Mouse (Mus musculus) olfactory bulb, adult 2 months (tissue): ENCODE measurements around the gene Eif3c.

Experiments
- CTCF ChIP-seq: fragments of 200-500 bp; IDR thresholded peaks from 2 replicates; pipeline ENCODE4 v1.5.1; 2012; ENCODE audit warnings: low read depth, mild to moderate bottlenecking, low read length, moderate library complexity; ENCODE audit not compliant: insufficient read depth
- POLR2A ChIP-seq: fragments of 200-500 bp; IDR thresholded peaks from 2 replicates; pipeline ENCODE4 v1.6.1; 2012; ENCODE audit warnings: mild to moderate bottlenecking, low read depth, low read length, moderate library complexity; ENCODE audit not compliant: insufficient read depth

DNA sequence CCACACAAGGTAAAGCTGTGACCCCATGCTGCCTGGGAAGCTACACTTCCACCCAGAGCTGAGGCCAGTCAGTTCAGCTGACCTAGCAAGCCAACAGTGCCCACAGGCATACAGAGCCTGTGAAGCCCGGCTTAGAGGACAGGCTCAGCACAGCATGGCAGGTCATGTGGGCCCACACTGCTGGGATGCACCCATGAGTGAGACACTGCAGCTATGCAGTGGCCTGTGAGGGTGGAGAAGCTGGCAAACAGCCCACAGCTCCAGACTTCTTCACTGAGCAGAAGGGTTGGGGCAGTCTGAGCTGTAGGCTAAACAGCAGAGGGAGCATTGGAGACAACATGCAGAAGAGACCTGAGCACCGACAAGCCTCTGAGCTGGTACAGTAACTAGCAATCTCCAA lies 46.7 kb downstream of the Eif3c start:
- TF ChIP-seq CTCF, result no peak
- TF ChIP-seq POLR2A, result no peak
